Mouse (Mus musculus) heart, postnatal 0 days (tissue): ENCODE data around the gene Taf1c.

ENCODE experiments used
- CTCF ChIP-seq: IDR thresholded peaks from 2 replicates; pipeline ENCODE4 v1.5.1; 2016; ENCODE audit warnings: antibody characterized with exemption, control low read depth, low read depth
- EP300 ChIP-seq: IDR thresholded peaks from 2 replicates; pipeline ENCODE4 v1.6.1; 2016; ENCODE audit warnings: antibody characterized with exemption, low read depth

- TF ChIP-seq CTCF (no peak), EP300 (no peak)
Observed at GRCm38 (mm10) chr8:119630841-119631240, 25.8 kb upstream of the Taf1c start.
